Mouse (Mus musculus): ENCODE data around the gene Cap2. TPM values are rescaled to one million over a fixed set of nuclear protein-coding genes. Genes with fewer than 3 reads are reported as not detected.

The Cap2 gene
- total and polyA plus RNA-seq, 3 experiments = 115 to 147 (median 135) TPM

- Histone ChIP-seq H3K79me2 (replicated peaks; ENCODE audit: control insufficient read depth, insufficient read depth, low read length) (no peaks in the 10 kb centered on the region), H3K27me3 (ENCODE audit: control insufficient read depth, insufficient read depth, low read length) (no peaks in the 10 kb centered on the region), H3K9ac (ENCODE audit: low read depth, low read length) (no peak overlapping the region), H3K36me3 (ENCODE audit: control insufficient read depth, insufficient read depth, low read length) (no peaks in the 10 kb centered on the region), H3K27ac (no peak overlapping the region), H3K4me3 (no peak overlapping the region), H3K4me1 (ENCODE audit: control insufficient read depth, insufficient read depth, low read length) (no peaks in the 10 kb centered on the region)
- intact Hi-C loops (cut with DNase I) = no loop called here
- no peak for DNase-seq
- TF ChIP-seq POLR2A (IDR thresholded peaks at IDR 0.05; ENCODE audit: insufficient read depth, low read depth, low read length) (no peak), CTCF (IDR thresholded peaks at IDR 0.05) (no peak), EP300 (IDR thresholded peaks at IDR 0.05; ENCODE audit: insufficient read depth, low read depth, low read length) (no peak)
- WGBS = 83% methylated on average over 3 of the region's 3 CpGs
Observed at GRCm38 (mm10) chr13:46481271-46481670, 20.4 kb upstream of the Cap2 start.

GRCm38 (mm10) chr13:46485605-46486004, 16.0 kb upstream of the Cap2 start:
- intact Hi-C loops (cut with DNase I) = no loop called here
- Histone ChIP-seq H3K27me3 (ENCODE audit: control insufficient read depth, insufficient read depth, low read length) (no peaks in the 10 kb centered on the region), H3K4me3 (no peak overlapping the region), H3K4me1 (ENCODE audit: control insufficient read depth, insufficient read depth, low read length) (peaks cover 2% of the 10 kb centered on the region; the same call in 1 of the 2 replicates), H3K9ac (ENCODE audit: low read depth, low read length) (no peak overlapping the region), H3K36me3 (ENCODE audit: control insufficient read depth, insufficient read depth, low read length) (no peaks in the 10 kb centered on the region), H3K27ac (no peak overlapping the region), H3K79me2 (replicated peaks; ENCODE audit: control insufficient read depth, insufficient read depth, low read length) (no peaks in the 10 kb centered on the region)
- 79% methylated on average over 3 of the region's 3 CpGs for WGBS
- DNase-seq = no peak
- TF ChIP-seq EP300 (IDR thresholded peaks at IDR 0.05; ENCODE audit: insufficient read depth, low read depth, low read length) = no peak
- TF ChIP-seq POLR2A (IDR thresholded peaks at IDR 0.05; ENCODE audit: insufficient read depth, low read depth, low read length) = no peak
- no peak for TF ChIP-seq CTCF (IDR thresholded peaks at IDR 0.05)

GRCm38 (mm10) chr13:46488166-46488565, 13.5 kb upstream of the Cap2 start:
- 34% methylated on average over 4 of the region's 4 CpGs for WGBS
- Histone ChIP-seq H3K4me1 (ENCODE audit: control insufficient read depth, insufficient read depth, low read length) (peaks cover 2% of the 10 kb centered on the region; the same call in 1 of the 2 replicates), H3K27ac (no peak overlapping the region), H3K4me3 (no peak overlapping the region), H3K36me3 (ENCODE audit: control insufficient read depth, insufficient read depth, low read length) (no peaks in the 10 kb centered on the region), H3K27me3 (ENCODE audit: control insufficient read depth, insufficient read depth, low read length) (no peaks in the 10 kb centered on the region), H3K9ac (ENCODE audit: low read depth, low read length) (no peak overlapping the region), H3K79me2 (replicated peaks; ENCODE audit: control insufficient read depth, insufficient read depth, low read length) (no peaks in the 10 kb centered on the region)
- TF ChIP-seq POLR2A (IDR thresholded peaks at IDR 0.05; ENCODE audit: insufficient read depth, low read depth, low read length) = no peak
- TF ChIP-seq CTCF (IDR thresholded peaks at IDR 0.05) = no peak
- TF ChIP-seq EP300 (IDR thresholded peaks at IDR 0.05; ENCODE audit: insufficient read depth, low read depth, low read length) = no peak
- intact Hi-C loops (cut with DNase I) = no loop called here
- no peak for DNase-seq

- H3K4me1 ChIP-seq (ENCODE audit: control insufficient read depth, insufficient read depth, low read length) = peaks cover 2% of the 10 kb centered on the region; the same call in 1 of the 2 replicates
- TF ChIP-seq CTCF (IDR thresholded peaks at IDR 0.05) (no peak), EP300 (IDR thresholded peaks at IDR 0.05; ENCODE audit: insufficient read depth, low read depth, low read length) (no peak), POLR2A (IDR thresholded peaks at IDR 0.05; ENCODE audit: insufficient read depth, low read depth, low read length) (no peak)
- no peaks in the 10 kb centered on the region for H3K79me2 ChIP-seq (replicated peaks; ENCODE audit: control insufficient read depth, insufficient read depth, low read length)
- H3K36me3 ChIP-seq (ENCODE audit: control insufficient read depth, insufficient read depth, low read length) = no peaks in the 10 kb centered on the region
- no peak overlapping the region for H3K9ac ChIP-seq (ENCODE audit: low read depth, low read length)
- no peaks in the 10 kb centered on the region for H3K27me3 ChIP-seq (ENCODE audit: control insufficient read depth, insufficient read depth, low read length)
- 44% methylated on average over 4 of the region's 4 CpGs for WGBS
- no peak overlapping the region for H3K27ac ChIP-seq
- intact Hi-C loops (cut with DNase I) = no loop called here
- no peak overlapping the region for H3K4me3 ChIP-seq
- no peak for DNase-seq
Observed at GRCm38 (mm10) chr13:46490644-46491043, 11.0 kb upstream of the Cap2 start.

- Histone ChIP-seq H3K4me3 (peak overlapping the region; percentile 60), H3K36me3 (ENCODE audit: control insufficient read depth, insufficient read depth, low read length) (peaks cover 1% of the 10 kb centered on the region; the same call in 1 of the 2 replicates), H3K27ac (peak overlapping the region; percentile 95), H3K9ac (ENCODE audit: low read depth, low read length) (peak overlapping the region; percentile 69), H3K4me1 (ENCODE audit: control insufficient read depth, insufficient read depth, low read length) (no peaks in the 10 kb centered on the region; the same call in 1 of the 2 replicates), H3K79me2 (replicated peaks; ENCODE audit: control insufficient read depth, insufficient read depth, low read length) (no peaks in the 10 kb centered on the region), H3K27me3 (ENCODE audit: control insufficient read depth, insufficient read depth, low read length) (no peaks in the 10 kb centered on the region; the same call in 1 of the 2 replicates)
- intact Hi-C loops (cut with DNase I) = loop anchor here (2.0 to 10.0 kb wide), 2 partner anchors 74 to 148 kb away; no protein-coding TSS in a partner anchor
- TF ChIP-seq EP300 (IDR thresholded peaks at IDR 0.05; ENCODE audit: insufficient read depth, low read depth, low read length) = no peak
- TF ChIP-seq CTCF (IDR thresholded peaks at IDR 0.05) = peak; percentile 14; the same call in 1 of the 2 replicates
- WGBS = 6% methylated on average over 20 of the region's 20 CpGs
- peak; percentile 43 to 53 for DNase-seq
Observed at GRCm38 (mm10) chr13:46502390-46502891, 793 bp downstream of the Cap2 start.

GRCm38 (mm10) chr13:46507944-46508343, 6.3 kb downstream of the Cap2 start:
- no peaks in the 10 kb centered on the region for H3K27me3 ChIP-seq (ENCODE audit: control insufficient read depth, insufficient read depth, low read length)
- no peaks in the 10 kb centered on the region for H3K79me2 ChIP-seq (replicated peaks; ENCODE audit: control insufficient read depth, insufficient read depth, low read length)
- H3K4me3 ChIP-seq = no peak overlapping the region
- no peak for DNase-seq
- peaks cover 6% of the 10 kb centered on the region for H3K36me3 ChIP-seq (ENCODE audit: control insufficient read depth, insufficient read depth, low read length)
- peaks cover 3% of the 10 kb centered on the region for H3K4me1 ChIP-seq (ENCODE audit: control insufficient read depth, insufficient read depth, low read length)
- no peak overlapping the region for H3K27ac ChIP-seq
- 73% methylated on average over 7 of the region's 7 CpGs for WGBS
- intact Hi-C loops (cut with DNase I) = loop anchor here (10.0 kb wide), 1 partner anchor 153 kb away; no protein-coding TSS in a partner anchor
- H3K9ac ChIP-seq (ENCODE audit: low read depth, low read length) = no peak overlapping the region
- no peak for TF ChIP-seq POLR2A (IDR thresholded peaks at IDR 0.05; ENCODE audit: insufficient read depth, low read depth, low read length)
- no peak for TF ChIP-seq EP300 (IDR thresholded peaks at IDR 0.05; ENCODE audit: insufficient read depth, low read depth, low read length)
- TF ChIP-seq CTCF (IDR thresholded peaks at IDR 0.05) = no peak

Measured in heart, adult 2 months (tissue).